Mouse (Mus musculus): Measurements from ENCODE around the gene Tpi1. TPM values are rescaled to one million over a fixed set of nuclear protein-coding genes. Genes with fewer than 3 reads are reported as not detected.
A peak's percentile ranks its signal among the peaks of the same experiment; 100 is the strongest.

Tpi1 gene
- polyA plus RNA-seq, 1 experiment = 74.7 TPM

DNA sequence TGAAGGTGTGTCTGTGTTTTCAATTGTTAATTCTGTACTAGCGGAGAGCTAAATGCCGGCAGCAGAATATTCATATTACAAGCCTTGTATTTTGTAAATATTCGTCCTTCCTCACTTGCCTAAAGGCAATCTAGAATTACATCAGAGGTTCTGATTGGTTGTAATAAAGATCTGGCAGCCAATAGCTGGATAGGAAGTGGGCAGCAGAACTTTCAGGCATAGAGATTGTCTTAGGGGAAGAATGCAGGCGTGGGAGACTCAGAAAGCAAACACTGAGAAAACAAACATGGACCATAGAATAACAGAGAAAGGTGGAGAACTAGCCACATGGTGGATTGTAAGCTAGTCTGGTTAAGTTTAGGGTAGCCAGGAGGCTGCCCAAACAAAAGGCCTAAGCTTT lies 24.0 kb downstream of the Tpi1 start:
- no peaks in the 10 kb centered on the region for H3K27me3 ChIP-seq (ENCODE audit: control insufficient read depth, insufficient read depth, low read length)
- WGBS = 81% methylated on average over 4 of the region's 4 CpGs
- TF ChIP-seq POLR2A (IDR thresholded peaks at IDR 0.05; ENCODE audit: low read depth, low read length) (no peak), CTCF (IDR thresholded peaks at IDR 0.05; ENCODE audit: extremely low read depth, insufficient read depth, insufficient read length, insufficient replicate concordance) (no peak)

DNA sequence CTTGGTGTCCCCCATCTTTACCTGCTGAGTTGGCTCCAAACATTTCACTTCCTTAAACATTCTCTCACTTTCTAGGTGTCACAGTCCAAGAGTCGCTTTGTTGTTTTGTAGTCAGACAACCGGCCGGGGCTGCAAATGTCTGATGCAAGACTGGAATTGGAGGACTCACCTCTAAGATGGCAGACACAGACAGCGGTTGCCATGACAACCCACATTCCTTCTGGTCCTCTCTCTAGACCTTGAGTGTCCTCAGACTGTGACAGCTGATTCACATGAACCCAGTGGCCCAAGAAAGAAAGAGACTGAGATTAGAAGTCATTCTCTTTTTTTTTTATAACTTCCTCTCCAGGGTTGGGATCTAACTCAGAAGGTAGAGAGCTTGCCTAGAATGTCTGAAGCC lies 24.6 kb downstream of the Tpi1 start:
- H3K4me3 ChIP-seq (ENCODE audit: extremely low read depth, insufficient read depth, insufficient read length) = no peak overlapping the region
- H3K27me3 ChIP-seq (ENCODE audit: control insufficient read depth, insufficient read depth, low read length) = no peaks in the 10 kb centered on the region
- H3K4me1 ChIP-seq (ENCODE audit: control insufficient read depth, insufficient read depth, insufficient read length) = no peaks in the 10 kb centered on the region
- 86% methylated on average over 4 of the region's 4 CpGs for WGBS
- no peak overlapping the region for H3K27ac ChIP-seq (ENCODE audit: insufficient read depth, low read length)
- TF ChIP-seq CTCF (IDR thresholded peaks at IDR 0.05; ENCODE audit: extremely low read depth, insufficient read depth, insufficient read length, insufficient replicate concordance) (no peak), POLR2A (IDR thresholded peaks at IDR 0.05; ENCODE audit: low read depth, low read length) (no peak)
- DNase-seq (ENCODE audit: low read depth in 1 of 2, low spot score in 2 of 2) = no peak
- no peaks in the 10 kb centered on the region for H3K36me3 ChIP-seq (ENCODE audit: control insufficient read depth, insufficient read depth, low read length)

More for the DNA sequence above, 24.0 kb downstream of the Tpi1 start:
- Histone ChIP-seq H3K36me3 (ENCODE audit: control insufficient read depth, insufficient read depth, low read length) (no peaks in the 10 kb centered on the region), H3K27ac (ENCODE audit: insufficient read depth, low read length) (no peak overlapping the region), H3K4me3 (ENCODE audit: extremely low read depth, insufficient read depth, insufficient read length) (no peak overlapping the region), H3K4me1 (ENCODE audit: control insufficient read depth, insufficient read depth, insufficient read length) (no peaks in the 10 kb centered on the region)
- DNase-seq (ENCODE audit: low read depth in 1 of 2, low spot score in 2 of 2) = no peak

DNA sequence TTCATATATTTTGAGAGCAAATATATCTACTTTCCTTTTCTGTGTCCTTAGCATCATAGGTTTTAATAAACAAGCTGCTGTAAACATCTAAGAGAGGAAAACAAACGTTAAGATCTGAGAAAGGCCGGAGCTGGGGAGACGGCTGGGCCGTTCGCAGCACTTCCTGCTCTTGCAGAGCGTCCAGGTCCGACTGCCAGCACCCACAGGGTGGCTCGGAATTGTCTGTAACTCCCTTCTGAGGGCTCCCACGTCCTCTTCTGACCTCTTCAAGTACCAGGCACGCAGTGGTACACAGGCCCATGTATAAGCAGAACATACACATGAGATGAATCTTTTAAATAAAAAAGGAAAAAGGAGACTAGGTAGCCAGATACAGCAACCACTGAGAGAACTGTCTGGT lies 26.4 kb downstream of the Tpi1 start:
- no peaks in the 10 kb centered on the region for H3K27me3 ChIP-seq (ENCODE audit: control insufficient read depth, insufficient read depth, low read length)
- TF ChIP-seq POLR2A (IDR thresholded peaks at IDR 0.05; ENCODE audit: low read depth, low read length) (no peak), CTCF (IDR thresholded peaks at IDR 0.05; ENCODE audit: extremely low read depth, insufficient read depth, insufficient read length, insufficient replicate concordance) (no peak)
- no peaks in the 10 kb centered on the region for H3K36me3 ChIP-seq (ENCODE audit: control insufficient read depth, insufficient read depth, low read length)
- no peak for DNase-seq (ENCODE audit: low read depth in 1 of 2, low spot score in 2 of 2)
- H3K4me1 ChIP-seq (ENCODE audit: control insufficient read depth, insufficient read depth, insufficient read length) = no peaks in the 10 kb centered on the region
- WGBS = 85% methylated on average over 10 of the region's 10 CpGs
- H3K27ac ChIP-seq (ENCODE audit: insufficient read depth, low read length) = no peak overlapping the region
- H3K4me3 ChIP-seq (ENCODE audit: extremely low read depth, insufficient read depth, insufficient read length) = no peak overlapping the region

DNA sequence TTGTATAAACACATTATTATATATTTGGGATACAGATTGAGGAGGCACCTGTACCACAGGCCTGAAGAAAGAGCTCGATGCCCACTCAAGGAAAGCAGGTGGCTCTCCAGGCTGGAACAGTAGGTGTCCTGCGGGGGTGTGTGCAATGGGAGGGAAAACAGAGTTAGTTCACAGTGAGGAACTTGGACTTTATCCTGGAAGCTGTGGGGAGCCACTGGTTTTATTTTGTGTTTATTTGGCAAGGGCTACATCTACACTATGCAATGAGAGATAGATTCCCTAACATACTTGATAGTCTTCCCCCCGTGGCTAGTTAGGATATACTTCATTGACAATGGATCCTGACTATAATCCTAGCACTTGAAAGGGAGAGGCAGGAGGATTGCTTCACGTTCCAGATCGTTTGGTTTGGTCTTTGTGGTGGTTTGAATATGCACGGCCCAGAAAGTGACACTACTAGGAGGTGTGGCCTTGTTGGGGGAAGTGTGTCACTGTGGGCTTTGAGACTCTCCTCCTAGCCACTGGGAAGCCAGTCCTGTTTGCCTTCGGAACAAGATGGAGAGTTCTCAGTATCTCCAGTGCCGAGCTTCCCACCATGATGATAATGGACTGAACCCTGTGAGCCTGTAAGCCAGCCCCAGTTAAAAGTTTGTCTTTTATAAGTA lies 27.2 kb downstream of the Tpi1 start:
- TF ChIP-seq POLR2A (IDR thresholded peaks at IDR 0.05; ENCODE audit: low read depth, low read length) = no peak
- TF ChIP-seq CTCF (IDR thresholded peaks at IDR 0.05; ENCODE audit: extremely low read depth, insufficient read depth, insufficient read length, insufficient replicate concordance) = no peak
- no peak for DNase-seq (ENCODE audit: low read depth in 1 of 2, low spot score in 2 of 2)
- Histone ChIP-seq H3K4me1 (ENCODE audit: control insufficient read depth, insufficient read depth, insufficient read length) (peaks cover 3% of the 10 kb centered on the region; the same call in 1 of the 2 replicates), H3K4me3 (ENCODE audit: extremely low read depth, insufficient read depth, insufficient read length) (no peak overlapping the region), H3K27me3 (ENCODE audit: control insufficient read depth, insufficient read depth, low read length) (no peaks in the 10 kb centered on the region), H3K36me3 (ENCODE audit: control insufficient read depth, insufficient read depth, low read length) (no peaks in the 10 kb centered on the region), H3K27ac (ENCODE audit: insufficient read depth, low read length) (no peak overlapping the region)
- WGBS = 47% methylated on average over 8 of the region's 8 CpGs

DNA sequence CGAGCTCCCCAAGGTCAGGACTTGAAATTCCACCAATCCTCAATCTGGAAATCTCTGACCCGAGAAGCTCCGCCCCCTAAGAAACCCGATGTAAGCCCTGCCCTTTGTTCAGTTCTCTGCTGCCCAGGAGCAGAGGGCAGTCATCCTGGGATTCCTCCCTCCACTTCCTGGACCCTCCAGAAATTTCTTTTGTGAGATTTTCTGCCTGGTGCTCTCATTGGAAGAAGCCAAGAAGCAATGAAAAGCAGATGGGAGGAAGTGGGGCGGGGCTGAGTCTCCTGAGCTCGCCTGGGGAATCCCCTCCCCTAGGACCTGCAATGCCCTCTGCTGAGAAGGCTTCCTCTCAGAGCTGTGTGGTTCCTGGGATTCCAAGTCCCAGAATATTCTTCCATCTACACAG lies 31.7 kb downstream of the Tpi1 start:
- Histone ChIP-seq H3K4me3 (ENCODE audit: extremely low read depth, insufficient read depth, insufficient read length) (peak overlapping the region; percentile 70; the same call in 1 of the 2 replicates), H3K27ac (ENCODE audit: insufficient read depth, low read length) (no peak overlapping the region), H3K36me3 (ENCODE audit: control insufficient read depth, insufficient read depth, low read length) (no peaks in the 10 kb centered on the region), H3K27me3 (ENCODE audit: control insufficient read depth, insufficient read depth, low read length) (no peaks in the 10 kb centered on the region), H3K4me1 (ENCODE audit: control insufficient read depth, insufficient read depth, insufficient read length) (peaks cover 12% of the 10 kb centered on the region; the same call in 1 of the 2 replicates)
- TF ChIP-seq POLR2A (IDR thresholded peaks at IDR 0.05; ENCODE audit: low read depth, low read length) = no peak
- TF ChIP-seq CTCF (IDR thresholded peaks at IDR 0.05; ENCODE audit: extremely low read depth, insufficient read depth, insufficient read length, insufficient replicate concordance) = no peak
- DNase-seq (ENCODE audit: low read depth in 1 of 2, low spot score in 2 of 2) = peak in 1 of 2 experiments; percentile 68
- WGBS = 10% methylated on average over 6 of the region's 6 CpGs

DNA sequence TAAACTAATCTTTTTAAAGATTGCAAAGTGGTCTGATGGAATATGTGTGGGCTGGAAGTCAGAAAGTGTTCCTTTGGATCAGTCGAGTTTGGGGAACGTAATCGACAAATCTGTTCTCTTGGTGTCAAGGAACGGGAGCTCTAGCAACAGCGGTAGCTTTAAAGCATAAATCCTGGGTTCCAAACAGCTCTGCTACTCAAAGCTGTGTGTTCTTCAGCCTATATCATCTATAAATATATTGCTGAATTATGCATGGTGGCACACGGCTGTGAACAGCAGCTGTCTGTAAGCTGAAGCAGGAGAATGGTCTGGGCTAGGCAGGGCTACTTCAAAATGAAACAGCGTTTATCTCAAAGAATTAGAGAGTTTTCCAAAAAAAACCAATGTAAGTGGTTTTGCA lies 33.2 kb downstream of the Tpi1 start:
- no peak overlapping the region for H3K27ac ChIP-seq (ENCODE audit: insufficient read depth, low read length)
- peaks cover 12% of the 10 kb centered on the region; the same call in 1 of the 2 replicates for H3K4me1 ChIP-seq (ENCODE audit: control insufficient read depth, insufficient read depth, insufficient read length)
- WGBS = 77% methylated on average over 7 of the region's 7 CpGs

DNA sequence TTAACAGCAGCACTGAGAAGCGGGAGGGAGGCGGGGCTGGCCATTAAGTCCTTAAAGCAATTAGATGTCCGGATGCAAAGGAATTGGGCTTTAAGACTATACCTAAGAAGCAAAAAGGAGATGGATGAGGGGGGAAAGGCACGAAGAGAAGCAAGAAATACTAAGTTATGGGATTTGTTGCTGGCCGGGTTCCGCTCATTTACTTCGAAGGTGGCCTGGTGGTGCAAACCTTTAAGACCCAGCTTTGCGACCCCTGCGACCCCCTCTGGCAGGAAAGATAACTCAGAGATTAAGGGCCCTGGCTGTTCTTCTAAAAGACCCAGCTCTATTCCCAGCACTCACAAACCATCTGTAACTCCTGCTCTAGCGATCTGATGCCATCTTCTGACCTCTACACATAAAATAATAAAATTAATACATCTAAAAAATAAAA lies 34.1 kb downstream of the Tpi1 start:
- 24% methylated on average over 10 of the region's 10 CpGs for WGBS
- TF ChIP-seq POLR2A (IDR thresholded peaks at IDR 0.05; ENCODE audit: low read depth, low read length) (no peak), CTCF (IDR thresholded peaks at IDR 0.05; ENCODE audit: extremely low read depth, insufficient read depth, insufficient read length, insufficient replicate concordance) (no peak)

More for the DNA sequence above, 33.2 kb downstream of the Tpi1 start:
- TF ChIP-seq POLR2A (IDR thresholded peaks at IDR 0.05; ENCODE audit: low read depth, low read length) = no peak
- TF ChIP-seq CTCF (IDR thresholded peaks at IDR 0.05; ENCODE audit: extremely low read depth, insufficient read depth, insufficient read length, insufficient replicate concordance) = no peak
- no peak for DNase-seq (ENCODE audit: low read depth in 1 of 2, low spot score in 2 of 2)
- no peak overlapping the region for H3K4me3 ChIP-seq (ENCODE audit: extremely low read depth, insufficient read depth, insufficient read length)
- H3K27me3 ChIP-seq (ENCODE audit: control insufficient read depth, insufficient read depth, low read length) = no peaks in the 10 kb centered on the region
- no peaks in the 10 kb centered on the region for H3K36me3 ChIP-seq (ENCODE audit: control insufficient read depth, insufficient read depth, low read length)

More for the DNA sequence above, 34.1 kb downstream of the Tpi1 start:
- no peak for DNase-seq (ENCODE audit: low read depth in 1 of 2, low spot score in 2 of 2)
- Histone ChIP-seq H3K27me3 (ENCODE audit: control insufficient read depth, insufficient read depth, low read length) (no peaks in the 10 kb centered on the region), H3K27ac (ENCODE audit: insufficient read depth, low read length) (no peak overlapping the region), H3K4me1 (ENCODE audit: control insufficient read depth, insufficient read depth, insufficient read length) (peaks cover 12% of the 10 kb centered on the region; the same call in 1 of the 2 replicates), H3K36me3 (ENCODE audit: control insufficient read depth, insufficient read depth, low read length) (no peaks in the 10 kb centered on the region), H3K4me3 (ENCODE audit: extremely low read depth, insufficient read depth, insufficient read length) (peak overlapping the region; percentile 47; the same call in 1 of the 2 replicates)

Data from spleen, adult 2 months (tissue).